Mouse (Mus musculus): ENCODE measurements at regions not wholly inside any gene's neighbourhood (a gene's known extent, or its start where the extent isn't known, plus 50 kb on each side); places are given as distances from the start of the nearest gene placed in this dataset.

DNA sequence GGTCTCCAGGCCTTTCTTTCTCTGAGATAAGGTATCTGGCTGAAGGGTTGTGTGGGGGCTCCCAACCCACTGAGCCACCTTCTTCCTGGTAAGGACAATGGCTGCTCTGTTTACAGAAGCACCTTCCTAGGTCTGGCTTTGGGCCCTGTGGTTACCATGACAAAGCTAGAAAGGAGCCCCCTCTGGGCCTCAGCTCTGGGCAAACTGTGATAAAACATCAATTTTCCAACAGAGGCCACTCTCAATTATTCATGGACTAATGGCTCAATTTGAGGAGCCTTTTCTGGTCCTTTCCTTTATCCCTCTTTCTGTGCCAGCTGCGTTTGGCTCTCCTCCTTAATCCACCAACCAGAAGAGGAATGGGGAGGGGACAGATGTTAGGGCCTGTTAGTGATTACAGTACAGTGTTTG lies 97.3 kb upstream of the Atp1a1 start:
- TF ChIP-seq CTCF (IDR thresholded peaks at IDR 0.05): no peak
- DNase-seq (ENCODE audit: low spot score) (peak; percentile 36), ATAC-seq (ENCODE audit: low FRiP score) (no peak)
- Histone ChIP-seq H3K9me3 (ENCODE audit: low read length) (no peaks in the 10 kb centered on the region), H3K4me2 (ENCODE audit: low read depth, low read length, poor library complexity, severe bottlenecking) (no peak overlapping the region), H3K9ac (replicated peaks; ENCODE audit: low read length, poor library complexity, severe bottlenecking) (no peak overlapping the region), H3K4me3 (ENCODE audit: low read depth, low read length) (no peak overlapping the region), H3K27me3 (ENCODE audit: insufficient read depth, low read length) (no peaks in the 10 kb centered on the region), H3K27ac (ENCODE audit: low read depth, low read length) (no peak overlapping the region), H3K4me1 (ENCODE audit: insufficient read depth, low read length) (no peaks in the 10 kb centered on the region), H3K36me3 (ENCODE audit: insufficient read depth, low read length) (no peaks in the 10 kb centered on the region)
- WGBS: 0% methylated on average over 1 of the region's 1 CpGs

DNA sequence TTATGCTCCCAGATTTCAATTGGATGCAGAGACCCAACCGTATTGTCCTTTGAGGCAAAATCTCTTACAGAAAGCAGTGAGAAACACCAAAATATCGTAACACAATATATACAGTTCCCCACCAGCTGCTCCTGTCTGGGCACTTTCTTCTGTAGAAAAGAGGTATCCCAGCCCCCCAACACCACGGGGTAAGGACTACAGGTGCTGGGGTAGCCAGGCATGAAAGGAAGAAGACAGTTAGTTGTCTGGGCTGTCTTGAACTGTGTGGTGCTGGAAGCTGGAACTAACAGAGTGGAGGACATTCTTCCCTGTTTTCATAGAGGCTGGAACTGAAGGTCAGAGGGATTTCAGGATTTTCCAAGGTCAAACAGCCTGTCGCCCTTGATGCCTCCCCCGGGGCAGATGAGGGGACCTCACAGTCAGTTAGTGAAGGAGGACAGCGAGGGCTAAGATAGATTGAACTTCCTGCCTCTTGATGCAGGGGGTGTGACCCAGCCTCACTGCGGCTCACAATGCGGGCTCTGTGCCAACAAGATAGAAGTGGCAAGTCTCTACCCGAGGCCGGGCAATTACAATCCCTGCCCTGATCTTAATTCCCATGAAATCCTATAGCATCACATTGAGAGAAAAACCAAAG lies 96.6 kb upstream of the Atp1a1 start:
- Histone ChIP-seq H3K27me3 (ENCODE audit: insufficient read depth, low read length) (no peaks in the 10 kb centered on the region), H3K4me1 (ENCODE audit: insufficient read depth, low read length) (no peaks in the 10 kb centered on the region), H3K9ac (replicated peaks; ENCODE audit: low read length, poor library complexity, severe bottlenecking) (no peak overlapping the region), H3K27ac (ENCODE audit: low read depth, low read length) (no peak overlapping the region), H3K9me3 (ENCODE audit: low read length) (no peaks in the 10 kb centered on the region), H3K4me3 (ENCODE audit: low read depth, low read length) (no peak overlapping the region), H3K4me2 (ENCODE audit: low read depth, low read length, poor library complexity, severe bottlenecking) (no peak overlapping the region), H3K36me3 (ENCODE audit: insufficient read depth, low read length) (no peaks in the 10 kb centered on the region)
- 54% methylated on average over 10 of the region's 10 CpGs for whole genome bisulfite sequencing
- DNase-seq (ENCODE audit: low spot score): peak; percentile 36
- no peak for ATAC-seq (ENCODE audit: low FRiP score)
- TF ChIP-seq CTCF (IDR thresholded peaks at IDR 0.05): no peak

GRCm38 (mm10) chr3:101699929-101700681 lies 95.6 kb upstream of the Atp1a1 start:
- no peak for DNase-seq (ENCODE audit: low spot score)
- no peak overlapping the region for H3K27ac ChIP-seq (ENCODE audit: low read depth, low read length)
- no peaks in the 10 kb centered on the region for H3K36me3 ChIP-seq (ENCODE audit: insufficient read depth, low read length)
- no peak overlapping the region for H3K4me3 ChIP-seq (ENCODE audit: low read depth, low read length)
- no peak overlapping the region for H3K4me2 ChIP-seq (ENCODE audit: low read depth, low read length, poor library complexity, severe bottlenecking)
- no peak overlapping the region for H3K9ac ChIP-seq (replicated peaks; ENCODE audit: low read length, poor library complexity, severe bottlenecking)
- no peak for TF ChIP-seq CTCF (IDR thresholded peaks at IDR 0.05)
- H3K9me3 ChIP-seq (ENCODE audit: low read length): no peaks in the 10 kb centered on the region
- H3K4me1 ChIP-seq (ENCODE audit: insufficient read depth, low read length): no peaks in the 10 kb centered on the region
- 76% methylated on average over 12 of the region's 12 CpGs for WGBS
- no peak for ATAC-seq (ENCODE audit: low FRiP score)
- H3K27me3 ChIP-seq (ENCODE audit: insufficient read depth, low read length): no peaks in the 10 kb centered on the region

DNA sequence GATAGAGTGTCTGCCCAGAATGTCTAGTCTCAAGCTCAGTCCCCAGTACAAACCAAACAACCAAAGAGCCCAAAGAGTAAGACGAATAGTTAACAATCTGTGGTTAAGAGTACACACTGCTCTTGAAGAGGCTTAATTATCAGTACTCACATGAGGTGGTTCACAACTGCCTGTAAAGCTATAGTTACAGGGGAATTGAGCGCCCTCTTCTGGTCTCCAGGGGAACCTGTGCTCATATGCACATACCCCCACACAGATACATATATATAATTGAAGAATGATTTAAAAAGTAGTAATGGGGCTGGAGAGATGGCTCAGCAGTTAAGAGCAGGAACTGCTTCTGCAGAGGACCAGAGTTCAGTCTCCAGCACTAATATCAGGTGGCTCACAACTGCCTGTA lies 92.3 kb upstream of the Atp1a1 start:
- ATAC-seq (ENCODE audit: low FRiP score): peak; percentile 20; the same call in 1 of the 2 replicates
- no peak overlapping the region for H3K4me2 ChIP-seq (ENCODE audit: low read depth, low read length, poor library complexity, severe bottlenecking)
- H3K4me3 ChIP-seq (ENCODE audit: low read depth, low read length): no peak overlapping the region
- WGBS: 96% methylated on average over 2 of the region's 2 CpGs
- H3K9me3 ChIP-seq (ENCODE audit: low read length): no peaks in the 10 kb centered on the region
- no peak overlapping the region for H3K9ac ChIP-seq (replicated peaks; ENCODE audit: low read length, poor library complexity, severe bottlenecking)
- H3K27ac ChIP-seq (ENCODE audit: low read depth, low read length): no peak overlapping the region
- H3K27me3 ChIP-seq (ENCODE audit: insufficient read depth, low read length): no peaks in the 10 kb centered on the region
- H3K36me3 ChIP-seq (ENCODE audit: insufficient read depth, low read length): no peaks in the 10 kb centered on the region
- H3K4me1 ChIP-seq (ENCODE audit: insufficient read depth, low read length): no peaks in the 10 kb centered on the region
- DNase-seq (ENCODE audit: low spot score): no peak
- peak; percentile 33; the same call in 1 of the 2 replicates for TF ChIP-seq CTCF (IDR thresholded peaks at IDR 0.05)

- Histone ChIP-seq H3K4me1 (ENCODE audit: insufficient read depth, low read length) (no peaks in the 10 kb centered on the region), H3K9ac (replicated peaks; ENCODE audit: low read length, poor library complexity, severe bottlenecking) (no peak overlapping the region), H3K27me3 (ENCODE audit: insufficient read depth, low read length) (no peaks in the 10 kb centered on the region), H3K4me2 (ENCODE audit: low read depth, low read length, poor library complexity, severe bottlenecking) (no peak overlapping the region), H3K27ac (ENCODE audit: low read depth, low read length) (no peak overlapping the region), H3K4me3 (ENCODE audit: low read depth, low read length) (no peak overlapping the region), H3K36me3 (ENCODE audit: insufficient read depth, low read length) (no peaks in the 10 kb centered on the region), H3K9me3 (ENCODE audit: low read length) (no peaks in the 10 kb centered on the region)
- no peak for TF ChIP-seq CTCF (IDR thresholded peaks at IDR 0.05)
- WGBS: 65% methylated on average over 1 of the region's 1 CpGs
- no peak for ATAC-seq (ENCODE audit: low FRiP score)
- no peak for DNase-seq (ENCODE audit: low spot score)
These were observed 89.8 kb upstream of the Atp1a1 start for GRCm38 (mm10) chr3:101694311-101694710.

GRCm38 (mm10) chr3:101691937-101692604 lies 87.6 kb upstream of the Atp1a1 start:
- Histone ChIP-seq H3K9ac (replicated peaks; ENCODE audit: low read length, poor library complexity, severe bottlenecking) (no peak overlapping the region), H3K4me3 (ENCODE audit: low read depth, low read length) (no peak overlapping the region), H3K9me3 (ENCODE audit: low read length) (no peaks in the 10 kb centered on the region), H3K27me3 (ENCODE audit: insufficient read depth, low read length) (no peaks in the 10 kb centered on the region), H3K36me3 (ENCODE audit: insufficient read depth, low read length) (no peaks in the 10 kb centered on the region), H3K27ac (ENCODE audit: low read depth, low read length) (no peak overlapping the region), H3K4me1 (ENCODE audit: insufficient read depth, low read length) (no peaks in the 10 kb centered on the region), H3K4me2 (ENCODE audit: low read depth, low read length, poor library complexity, severe bottlenecking) (no peak overlapping the region)
- 82% methylated on average over 8 of the region's 8 CpGs for WGBS
- no peak for ATAC-seq (ENCODE audit: low FRiP score)
- TF ChIP-seq CTCF (IDR thresholded peaks at IDR 0.05): no peak
- DNase-seq (ENCODE audit: low spot score): no peak

Data from midbrain, postnatal 0 days (tissue).